Mouse (Mus musculus): ENCODE measurements around the gene Psrc1. TPM values are rescaled to one million over a fixed set of nuclear protein-coding genes. Genes with fewer than 3 reads are reported as not detected.

The Psrc1 gene
- total RNA-seq, 2 experiments from 2014 or later, result 1.7 to 1.8 TPM

DNA sequence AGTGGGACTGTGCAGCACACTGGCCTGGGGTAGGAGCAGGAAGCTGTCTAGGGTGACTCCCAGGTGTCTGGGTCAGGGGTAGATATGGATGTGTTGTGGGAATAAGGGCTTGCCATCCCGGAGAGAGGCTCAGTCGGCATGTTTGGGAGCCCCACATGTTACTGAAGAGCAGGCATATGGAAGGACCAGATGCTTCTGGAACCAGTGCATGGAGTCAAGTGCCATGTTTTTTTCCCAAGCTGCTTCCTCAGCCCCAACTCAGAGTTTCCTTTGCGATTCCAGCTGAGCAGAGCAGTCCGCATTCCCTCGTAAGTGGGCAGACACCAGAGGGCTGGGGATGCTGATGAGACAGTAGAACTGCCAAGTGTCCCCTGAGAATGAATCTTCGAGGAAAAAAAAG is 39.4 kb downstream of the Psrc1 start:
- no peak for DNase-seq (ENCODE audit: low spot score in 2 of 2)

DNA sequence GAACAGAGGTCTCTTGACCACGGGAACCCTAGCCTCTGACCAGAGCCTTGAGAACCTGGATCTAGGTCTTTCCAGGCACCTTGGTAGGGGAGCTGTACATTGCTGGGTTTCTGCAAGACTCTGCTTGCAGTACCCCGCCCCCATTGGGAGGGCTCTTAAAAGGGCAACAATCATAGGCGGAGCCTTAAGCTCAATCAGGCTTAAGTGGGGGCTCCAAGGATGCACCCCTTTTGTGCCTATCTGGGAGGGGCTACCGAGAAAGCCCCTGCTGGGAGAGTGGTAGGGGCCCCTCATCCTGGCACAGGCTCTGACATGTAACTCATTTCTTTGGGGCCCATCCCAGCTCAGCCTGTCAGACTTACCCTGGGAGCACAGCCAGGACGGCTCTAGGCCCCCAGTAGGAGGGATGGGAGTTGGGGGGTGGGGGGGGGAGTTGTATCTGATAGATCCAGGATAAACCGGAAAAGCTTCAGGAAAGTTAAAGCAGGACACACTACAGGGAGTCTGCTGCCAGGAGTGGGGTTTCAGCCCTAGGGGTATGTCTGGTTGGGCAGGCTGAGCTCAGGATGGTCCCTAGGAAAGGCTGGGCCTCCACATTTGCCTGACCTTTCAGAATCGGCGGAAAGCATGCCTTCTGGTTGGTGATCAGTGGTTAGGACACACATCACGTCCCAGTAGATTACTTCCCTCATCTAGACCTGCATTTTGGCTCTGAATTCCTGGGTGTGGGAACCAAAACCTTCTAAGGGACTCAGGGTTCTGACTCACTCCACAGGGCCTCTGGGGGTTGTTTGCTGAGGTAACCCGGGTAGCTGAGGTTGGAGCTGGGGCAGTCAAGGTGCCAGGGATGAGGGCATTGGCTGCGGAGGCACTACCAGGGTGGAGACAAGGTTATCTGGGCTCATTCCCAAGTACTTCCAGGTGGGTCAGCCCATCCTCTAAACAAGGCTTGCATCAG is 40.5 kb downstream of the Psrc1 start:
- DNase-seq (ENCODE audit: low spot score in 2 of 2), result peak in 1 of 2 experiments; percentile 19

DNA sequence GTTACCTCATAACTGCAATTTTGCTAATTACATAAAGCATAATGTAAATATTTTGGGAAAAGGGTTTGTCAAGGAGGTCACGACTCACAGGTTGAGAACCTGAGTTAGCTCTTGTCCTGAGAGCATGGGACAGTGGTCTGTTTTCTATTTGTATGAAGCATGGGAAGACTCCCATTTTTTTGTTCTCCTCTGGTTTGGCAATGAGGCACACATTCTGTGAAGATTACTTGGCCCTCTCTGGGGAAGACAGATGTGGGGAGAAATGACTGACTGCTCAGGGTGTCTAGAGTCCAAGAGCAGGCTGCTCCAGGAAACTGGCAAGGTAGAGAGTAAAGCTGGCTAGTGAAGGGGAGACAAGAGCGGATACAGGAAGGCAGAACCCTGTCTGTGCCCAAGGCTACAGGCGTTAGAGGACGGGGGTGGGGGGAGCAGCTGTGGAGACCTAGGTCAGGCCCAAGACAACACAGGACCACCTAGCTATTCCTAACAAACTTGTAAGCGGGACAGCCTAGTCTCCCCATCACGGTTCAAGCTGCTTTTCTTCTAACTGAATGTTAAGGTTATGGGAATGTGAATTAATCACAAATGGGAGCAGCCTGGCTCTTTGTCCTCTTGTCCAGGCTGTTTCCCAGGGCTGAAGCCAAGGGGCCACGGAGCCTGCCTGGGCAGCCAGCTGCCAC is 41.4 kb downstream of the Psrc1 start:
- DNase-seq (ENCODE audit: low spot score in 2 of 2), result no peak

DNA sequence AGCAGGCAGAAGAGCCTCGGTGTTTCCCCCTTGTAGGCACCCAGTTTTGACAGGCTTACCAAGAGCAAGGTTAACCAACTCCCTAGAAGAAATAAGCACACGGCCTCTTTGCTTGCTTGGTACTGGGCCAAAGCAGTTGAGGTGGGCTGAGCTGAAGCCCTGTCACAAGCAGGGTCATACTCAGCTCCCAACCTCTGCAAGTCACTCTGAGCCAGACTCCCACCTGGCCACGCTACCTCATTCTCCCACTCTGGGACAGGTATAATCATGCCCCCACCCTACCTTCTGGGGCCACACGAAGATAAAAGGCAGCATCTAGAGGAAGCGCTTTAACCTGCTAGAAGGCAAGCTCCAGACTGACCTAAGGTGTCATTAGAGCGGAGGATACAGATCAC is 42.0 kb downstream of the Psrc1 start:
- DNase-seq (ENCODE audit: low spot score in 2 of 2), result no peak

DNA sequence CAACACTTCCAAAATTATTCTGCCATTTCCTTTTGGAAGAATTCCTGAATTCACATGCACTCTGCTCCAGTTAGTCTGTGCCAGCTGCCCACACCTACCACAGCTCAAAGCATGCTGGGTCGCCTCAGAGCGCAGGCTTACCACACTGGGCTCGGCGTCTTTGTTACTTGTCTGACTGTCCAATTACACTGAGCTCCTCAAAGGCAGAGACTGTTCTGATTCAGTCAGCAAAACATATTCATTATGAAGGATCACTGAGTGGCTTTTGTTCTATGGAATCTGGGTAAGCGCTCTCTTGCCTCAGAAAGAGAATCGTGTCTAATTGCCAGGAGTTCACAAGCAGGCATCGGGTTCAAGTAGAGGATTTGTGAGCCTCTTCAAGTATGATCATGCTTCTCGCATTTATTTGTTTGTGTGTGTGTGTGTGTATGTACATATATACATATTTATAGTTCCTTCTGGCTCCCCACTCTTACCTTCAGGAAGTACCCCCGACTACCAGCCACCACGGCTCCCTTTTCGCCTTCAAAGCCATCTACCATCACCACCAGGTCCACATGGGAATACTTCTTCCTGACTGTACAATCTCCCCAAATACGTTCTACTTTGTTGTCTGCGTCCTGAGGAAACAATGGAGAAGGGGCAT is 49.0 kb downstream of the Psrc1 start:
- no peak for DNase-seq (ENCODE audit: low spot score in 2 of 2)

DNA sequence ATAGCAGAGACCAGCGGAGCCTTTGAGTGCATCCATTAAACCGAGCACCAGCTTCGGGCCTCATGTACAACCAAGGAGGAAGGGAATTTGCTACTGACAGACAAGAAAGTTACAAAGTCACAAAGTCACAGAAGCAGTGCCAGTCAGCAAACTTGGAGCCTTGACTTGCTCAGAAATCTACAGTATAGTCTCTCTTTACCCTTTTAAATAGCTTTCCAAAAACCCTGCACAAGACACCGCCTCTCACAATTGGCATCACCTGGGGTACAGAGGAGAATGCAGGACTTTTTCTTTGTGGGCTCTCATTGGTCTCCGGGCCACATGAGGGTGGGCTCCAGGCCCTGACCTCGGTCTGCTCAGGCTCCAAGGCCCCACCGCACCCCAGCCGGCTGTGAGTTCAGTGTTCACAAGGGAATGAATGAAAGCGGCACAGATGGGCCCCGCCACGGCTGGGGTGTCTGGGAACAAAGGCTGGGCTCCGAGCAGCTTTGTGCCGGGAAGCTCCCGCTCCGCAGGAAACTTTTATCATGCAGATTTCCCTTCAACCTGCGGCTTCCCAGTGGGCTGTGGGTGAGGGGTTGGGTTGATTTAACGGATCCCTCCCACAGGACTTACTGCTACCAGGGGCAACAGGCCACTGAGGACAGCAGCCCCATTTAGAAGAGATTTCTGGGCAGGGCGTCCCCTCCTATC is 49.7 kb downstream of the Psrc1 start:
- DNase-seq (ENCODE audit: low spot score in 2 of 2), result no peak

DNA sequence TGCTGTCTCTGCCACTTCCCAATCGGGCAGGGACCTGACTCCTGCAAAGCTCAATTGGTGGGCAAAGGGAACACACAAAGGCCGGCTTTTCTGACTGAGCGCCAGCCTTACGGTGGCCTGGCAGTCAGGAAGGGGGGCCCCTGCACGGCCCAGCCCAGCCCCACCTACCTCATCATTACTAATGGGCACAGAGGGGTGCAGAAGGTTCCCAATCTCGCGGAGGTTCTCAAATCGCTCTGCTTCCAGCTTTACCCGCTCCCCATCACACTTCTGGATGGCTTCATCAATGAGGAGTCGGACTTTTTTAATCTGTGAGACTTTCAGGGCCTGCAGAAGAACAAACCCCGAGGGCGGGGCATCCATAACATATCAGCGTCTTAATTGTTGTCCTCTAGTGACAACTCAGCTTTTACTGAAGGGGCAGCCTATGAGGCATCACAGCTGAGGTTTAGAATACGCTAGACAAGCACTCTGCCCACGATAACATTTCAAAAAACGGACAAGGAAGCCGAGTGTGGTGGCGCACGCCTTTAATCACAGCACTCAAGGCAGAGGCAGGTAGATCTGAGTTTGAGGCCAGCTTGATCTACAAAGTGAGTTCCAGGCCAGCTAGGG is 50.3 kb downstream of the Psrc1 start:
- DNase-seq (ENCODE audit: low spot score in 2 of 2), result no peak

DNA sequence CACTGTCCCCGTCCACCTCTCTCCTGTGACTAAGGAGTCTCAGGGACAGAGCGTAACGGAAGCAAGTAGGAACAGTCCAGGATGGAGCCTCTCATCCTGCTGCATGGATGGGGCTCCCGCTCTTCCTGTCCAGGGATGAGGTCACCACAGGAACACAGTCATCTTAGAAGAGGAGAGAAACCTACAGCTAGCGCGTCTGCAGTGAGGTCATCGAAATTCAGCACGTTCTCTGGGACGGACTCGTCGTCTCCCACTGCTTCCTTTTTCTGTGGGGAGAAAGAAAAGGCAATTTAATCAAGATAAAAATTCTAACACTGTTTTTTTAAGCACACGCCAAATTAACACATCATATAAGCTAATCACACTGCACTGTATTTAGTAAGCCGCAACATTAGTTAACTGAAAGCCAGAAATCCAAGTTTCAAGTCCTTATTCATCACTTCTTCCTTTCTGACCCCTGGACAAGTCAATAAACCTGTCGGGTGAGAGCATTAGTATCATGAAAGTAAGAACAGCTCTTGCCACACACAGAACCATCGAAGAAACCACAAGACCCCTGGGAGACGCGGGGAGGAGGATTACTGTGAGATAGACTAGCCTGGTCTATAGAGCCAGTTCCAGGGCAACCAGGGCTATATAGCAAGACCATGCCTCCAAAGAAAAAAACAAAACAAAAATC is 52.2 kb downstream of the Psrc1 start:
- DNase-seq (ENCODE audit: low spot score in 2 of 2), result no peak

DNA sequence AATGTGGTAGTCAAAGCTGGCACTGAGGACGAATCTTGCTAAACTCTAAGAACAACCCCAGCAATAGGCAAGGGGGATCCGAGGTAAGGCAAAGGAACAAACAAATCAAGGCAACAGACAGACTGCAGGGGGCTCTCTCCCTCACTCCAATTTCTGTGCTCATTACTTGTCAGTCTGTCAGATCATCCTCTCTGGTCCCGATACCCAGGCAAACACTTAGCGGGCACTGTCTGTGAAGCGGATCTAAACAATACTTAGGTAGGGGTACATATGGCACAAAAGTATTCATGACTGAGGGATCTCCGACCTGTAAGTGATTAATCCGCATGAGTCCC is 52.7 kb downstream of the Psrc1 start:
- no peak for DNase-seq (ENCODE audit: low spot score in 2 of 2)

Other genes starting within 250 kb of the Psrc1 start
- 100 to 1,000 TPM; 160 to 166 TPM for gene Gnai3, start 237.7 kb upstream of the Psrc1 start, total RNA-seq (2021)
- under 1 TPM; 0.19 to 0.23 TPM for gene Gpr61, start 229.0 kb upstream of the Psrc1 start, total RNA-seq (2021)
- 10 to 100 TPM; 23.1 to 23.5 TPM for gene Amigo1, start 197.5 kb upstream of the Psrc1 start, total RNA-seq (2021)
- 1 to 10 TPM; 7.3 to 8.6 TPM for gene Cyb561d1, start 182.6 kb upstream of the Psrc1 start, total RNA-seq (2021)
- gene Atxn7l2, start 172.9 kb upstream of the Psrc1 start, total RNA-seq (2021), result 1 to 10 TPM; 8.2 to 8.5 TPM
- gene Sypl2, start 157.2 kb upstream of the Psrc1 start, total RNA-seq (2021), result 1 to 10 TPM in 1 of 2 experiments, under 1 TPM in 1; 0.46 to 1.4 TPM
- 10 to 100 TPM; 79.4 to 84.3 TPM for gene Psma5, start 126.9 kb upstream of the Psrc1 start, total RNA-seq (2021)
- 10 to 100 TPM; 41.3 to 72.6 TPM for gene Sort1, start 99.8 kb upstream of the Psrc1 start, total RNA-seq (2021)
- gene Mybphl, start 18.9 kb upstream of the Psrc1 start, total RNA-seq (2021), result not detected
- gene Celsr2, start 31.7 kb downstream of the Psrc1 start, total RNA-seq (2021), result 1 to 10 TPM; 4.4 to 7.0 TPM
- 100 to 1,000 TPM; 168 to 202 TPM for gene Sars, start 61.4 kb downstream of the Psrc1 start, total RNA-seq (2021)
- gene 1700013F07Rik, start 150.3 kb downstream of the Psrc1 start, total RNA-seq (2021), result not detected
- gene 5330417C22Rik, start 152.7 kb downstream of the Psrc1 start, total RNA-seq (2021), result 1 to 10 TPM; 1.8 to 4.0 TPM
- 10 to 100 TPM; 55.7 to 59.4 TPM for gene Tmem167b, start 178.6 kb downstream of the Psrc1 start, total RNA-seq (2021)
- gene Taf13, start 187.9 kb downstream of the Psrc1 start, total RNA-seq (2021), result 10 to 100 TPM; 29.2 to 30.5 TPM
- 10 to 100 TPM in 1 of 2 experiments, 1 to 10 TPM in 1; 8.3 to 11.0 TPM for gene Wdr47, start 207.4 kb downstream of the Psrc1 start, total RNA-seq (2021)